Mouse (Mus musculus) liver, embryonic 14.5 days (tissue): ENCODE measurements around the gene Polr3h.

Experiments
- CTCF ChIP-seq: IDR thresholded peaks from 2 replicates; pipeline ENCODE4 v1.5.1; 2016; ENCODE audit warnings: antibody characterized with exemption, low read depth, control low read depth
- EP300 ChIP-seq: IDR thresholded peaks from 2 replicates; pipeline ENCODE4 v1.6.1; 2016; ENCODE audit warnings: antibody characterized with exemption, low read depth

- TF ChIP-seq CTCF: peak; percentile 28; the same call in 1 of the 2 replicates
- no peak; the same call in 1 of the 2 replicates for TF ChIP-seq EP300
Observed at GRCm38 (mm10) chr15:81858517-81859329, 67.3 kb downstream of the Polr3h start, which contains the start of gene Tob2.
